Mouse (Mus musculus): ENCODE data around the gene Gm12248.

DNA sequence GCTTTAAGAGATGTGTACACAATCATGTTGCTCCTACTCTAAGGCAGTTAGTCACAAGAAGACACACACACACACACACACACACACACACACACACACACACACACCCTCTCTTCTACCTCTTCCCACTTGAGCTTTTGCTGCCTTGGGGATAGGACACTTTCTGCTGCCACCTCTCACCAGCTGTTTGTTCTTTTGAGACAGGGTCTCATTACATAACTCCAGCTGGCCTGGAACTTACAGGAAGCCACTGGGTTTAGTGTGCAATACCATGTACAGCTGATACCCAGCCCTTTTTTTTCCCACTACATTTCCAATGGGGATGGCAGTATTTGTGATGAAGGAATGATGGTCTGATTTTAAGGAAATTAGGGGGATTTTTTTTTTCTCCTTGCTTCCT, 42.4 kb upstream of the Gm12248 start:
- TF ChIP-seq CTCF (IDR thresholded peaks at IDR 0.05; ENCODE audit: low read depth, low read length) (no peak), POLR2A (IDR thresholded peaks at IDR 0.05; ENCODE audit: extremely low read depth, insufficient read depth, low read length) (no peak)
